Mouse (Mus musculus): ENCODE measurements around the gene Foxj3. TPM values are rescaled to one million over a fixed set of nuclear protein-coding genes. Genes with fewer than 3 reads are reported as not detected.
A peak's percentile ranks its signal among the peaks of the same experiment; 100 is the strongest.

Gene Foxj3
- total and polyA plus RNA-seq, 2 experiments = 6.2 to 6.7 TPM

GRCm38 (mm10) chr4:119667454-119667853 lies 130.7 kb downstream of the Foxj3 start:
- peak; percentile 16 for DNase-seq (ENCODE audit: extremely low read depth, low read depth, low spot score)
- H3K36me3 ChIP-seq (ENCODE audit: control insufficient read depth, insufficient read depth, low read length) = no peaks in the 10 kb centered on the region
- no peak overlapping the region for H3K9ac ChIP-seq (ENCODE audit: low read depth, low read length)
- H3K4me1 ChIP-seq (ENCODE audit: control insufficient read depth, insufficient read depth, low read length) = no peaks in the 10 kb centered on the region
- peak; percentile 72 for TF ChIP-seq CTCF (IDR thresholded peaks at IDR 0.05; ENCODE audit: low read depth, low read length)
- no peak for TF ChIP-seq POLR2A (IDR thresholded peaks at IDR 0.05; ENCODE audit: extremely low read depth, insufficient read depth, low read length)
- no peaks in the 10 kb centered on the region for H3K27me3 ChIP-seq (ENCODE audit: control insufficient read depth, insufficient read depth, low read length)
- no peak overlapping the region for H3K4me3 ChIP-seq (ENCODE audit: insufficient read depth, low read depth, low read length)
- 26% methylated on average over 5 of the region's 5 CpGs for WGBS
- no peaks in the 10 kb centered on the region for H3K79me2 ChIP-seq (ENCODE audit: control insufficient read depth, insufficient read depth, low read length)
- H3K27ac ChIP-seq (replicated peaks; ENCODE audit: insufficient read depth, low read depth, low read length) = no peak overlapping the region

DNA sequence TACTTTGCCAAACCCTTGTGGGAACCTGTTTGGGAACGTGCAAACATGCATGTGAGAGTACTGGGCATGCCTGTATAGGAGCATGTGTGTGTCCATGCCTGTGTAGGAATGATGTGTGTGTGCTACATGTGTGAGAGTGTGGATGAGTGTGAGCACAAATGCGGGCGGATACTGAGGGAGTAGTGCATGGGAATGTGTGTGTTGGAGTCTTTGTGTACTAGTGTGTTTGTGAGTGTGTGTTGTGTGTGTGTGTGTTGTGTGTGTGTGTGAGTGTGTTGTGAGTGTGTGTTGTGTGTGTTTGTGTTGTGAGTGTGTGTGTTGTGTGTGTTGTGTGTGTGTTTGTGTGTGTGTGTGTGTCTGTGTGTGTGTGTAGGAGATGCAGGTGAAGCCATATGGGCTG lies 131.4 kb downstream of the Foxj3 start:
- Histone ChIP-seq H3K27me3 (ENCODE audit: control insufficient read depth, insufficient read depth, low read length) (no peaks in the 10 kb centered on the region), H3K4me1 (ENCODE audit: control insufficient read depth, insufficient read depth, low read length) (no peaks in the 10 kb centered on the region), H3K4me3 (ENCODE audit: insufficient read depth, low read depth, low read length) (no peak overlapping the region), H3K9ac (ENCODE audit: low read depth, low read length) (no peak overlapping the region), H3K79me2 (ENCODE audit: control insufficient read depth, insufficient read depth, low read length) (no peaks in the 10 kb centered on the region), H3K36me3 (ENCODE audit: control insufficient read depth, insufficient read depth, low read length) (no peaks in the 10 kb centered on the region), H3K27ac (replicated peaks; ENCODE audit: insufficient read depth, low read depth, low read length) (no peak overlapping the region)
- DNase-seq (ENCODE audit: extremely low read depth, low read depth, low spot score) = no peak
- no peak for TF ChIP-seq POLR2A (IDR thresholded peaks at IDR 0.05; ENCODE audit: extremely low read depth, insufficient read depth, low read length)
- no peak for TF ChIP-seq CTCF (IDR thresholded peaks at IDR 0.05; ENCODE audit: low read depth, low read length)
- 86% methylated on average over 3 of the region's 3 CpGs for WGBS

- Histone ChIP-seq H3K27ac (replicated peaks; ENCODE audit: insufficient read depth, low read depth, low read length) (no peak overlapping the region), H3K27me3 (ENCODE audit: control insufficient read depth, insufficient read depth, low read length) (no peaks in the 10 kb centered on the region), H3K4me3 (ENCODE audit: insufficient read depth, low read depth, low read length) (no peak overlapping the region), H3K9ac (ENCODE audit: low read depth, low read length) (no peak overlapping the region), H3K79me2 (ENCODE audit: control insufficient read depth, insufficient read depth, low read length) (no peaks in the 10 kb centered on the region), H3K36me3 (ENCODE audit: control insufficient read depth, insufficient read depth, low read length) (no peaks in the 10 kb centered on the region), H3K4me1 (ENCODE audit: control insufficient read depth, insufficient read depth, low read length) (no peaks in the 10 kb centered on the region)
- TF ChIP-seq CTCF (IDR thresholded peaks at IDR 0.05; ENCODE audit: low read depth, low read length) = no peak
- no peak for TF ChIP-seq POLR2A (IDR thresholded peaks at IDR 0.05; ENCODE audit: extremely low read depth, insufficient read depth, low read length)
- 72% methylated on average over 4 of the region's 4 CpGs for WGBS
- no peak for DNase-seq (ENCODE audit: extremely low read depth, low read depth, low spot score)
Measured at GRCm38 (mm10) chr4:119668596-119668995, 131.8 kb downstream of the Foxj3 start.

DNA sequence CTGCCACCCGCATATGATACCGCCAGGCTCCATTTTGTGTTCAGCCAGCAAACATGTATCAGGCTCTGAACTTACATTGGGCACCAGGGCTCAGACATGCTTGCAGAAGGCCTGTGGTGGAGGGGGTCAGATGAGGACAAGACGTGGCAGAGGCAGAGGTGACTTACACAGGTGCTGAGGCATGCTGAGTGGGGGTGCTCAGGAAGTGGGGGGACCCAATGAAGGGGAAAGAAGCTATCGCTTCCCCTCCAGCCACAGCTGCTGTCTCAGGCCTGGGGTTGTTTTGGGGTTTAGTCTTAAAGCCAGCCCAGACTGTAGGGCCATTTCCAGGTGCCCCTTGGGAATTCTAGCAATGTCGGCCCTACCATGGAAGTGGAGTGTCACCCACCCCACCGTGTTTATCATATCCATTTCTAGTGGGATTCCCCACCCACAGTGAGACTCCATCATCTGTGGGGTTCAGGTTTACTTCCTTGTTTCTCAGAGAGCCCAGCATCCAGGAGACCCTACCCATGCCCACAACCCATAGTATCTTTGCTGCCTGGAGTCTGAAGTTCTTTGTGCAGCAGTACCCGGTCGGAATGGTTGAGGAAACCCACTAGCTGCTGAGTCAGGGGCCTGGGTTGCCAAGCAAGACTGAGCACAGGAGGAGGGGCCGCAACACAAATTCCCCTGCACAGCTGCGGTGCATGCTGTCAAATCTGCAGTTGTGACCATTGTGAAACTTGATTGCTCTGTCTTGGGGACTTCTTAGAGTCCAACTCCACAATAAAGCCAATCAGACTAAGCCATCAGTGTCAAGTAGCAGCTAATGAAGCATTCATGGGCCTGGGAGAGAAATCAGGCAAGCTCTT lies 132.8 kb downstream of the Foxj3 start:
- Histone ChIP-seq H3K36me3 (ENCODE audit: control insufficient read depth, insufficient read depth, low read length) (no peaks in the 10 kb centered on the region), H3K27ac (replicated peaks; ENCODE audit: insufficient read depth, low read depth, low read length) (no peak overlapping the region), H3K4me1 (ENCODE audit: control insufficient read depth, insufficient read depth, low read length) (no peaks in the 10 kb centered on the region), H3K9ac (ENCODE audit: low read depth, low read length) (no peak overlapping the region), H3K4me3 (ENCODE audit: insufficient read depth, low read depth, low read length) (no peak overlapping the region), H3K27me3 (ENCODE audit: control insufficient read depth, insufficient read depth, low read length) (no peaks in the 10 kb centered on the region), H3K79me2 (ENCODE audit: control insufficient read depth, insufficient read depth, low read length) (no peaks in the 10 kb centered on the region)
- WGBS = 87% methylated on average over 10 of the region's 10 CpGs
- DNase-seq (ENCODE audit: extremely low read depth, low read depth, low spot score) = no peak
- TF ChIP-seq POLR2A (IDR thresholded peaks at IDR 0.05; ENCODE audit: extremely low read depth, insufficient read depth, low read length) (no peak), CTCF (IDR thresholded peaks at IDR 0.05; ENCODE audit: low read depth, low read length) (no peak)

DNA sequence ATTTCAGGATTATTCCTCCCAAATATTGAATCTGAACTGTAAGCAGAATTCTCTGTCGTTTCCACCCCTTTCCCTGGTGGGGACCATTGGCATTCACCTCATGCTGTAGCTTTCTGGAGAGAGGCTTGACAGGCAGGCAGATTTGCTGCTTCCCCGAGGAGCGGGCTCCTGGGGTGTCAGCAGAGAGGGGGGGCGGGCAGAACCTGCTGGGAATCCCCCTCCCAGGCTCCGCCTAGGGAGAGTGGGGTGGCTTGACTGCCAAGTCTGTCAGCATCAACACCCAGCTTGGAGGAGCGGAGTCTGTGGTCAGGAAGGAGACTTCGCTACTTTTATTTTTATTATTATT lies 133.4 kb downstream of the Foxj3 start:
- 67% methylated on average over 7 of the region's 7 CpGs for WGBS
- no peak overlapping the region for H3K27ac ChIP-seq (replicated peaks; ENCODE audit: insufficient read depth, low read depth, low read length)
- no peak for DNase-seq (ENCODE audit: extremely low read depth, low read depth, low spot score)
- no peaks in the 10 kb centered on the region for H3K4me1 ChIP-seq (ENCODE audit: control insufficient read depth, insufficient read depth, low read length)
- H3K4me3 ChIP-seq (ENCODE audit: insufficient read depth, low read depth, low read length) = no peak overlapping the region
- no peaks in the 10 kb centered on the region for H3K36me3 ChIP-seq (ENCODE audit: control insufficient read depth, insufficient read depth, low read length)
- no peak overlapping the region for H3K9ac ChIP-seq (ENCODE audit: low read depth, low read length)
- no peak for TF ChIP-seq CTCF (IDR thresholded peaks at IDR 0.05; ENCODE audit: low read depth, low read length)
- TF ChIP-seq POLR2A (IDR thresholded peaks at IDR 0.05; ENCODE audit: extremely low read depth, insufficient read depth, low read length) = no peak
- H3K27me3 ChIP-seq (ENCODE audit: control insufficient read depth, insufficient read depth, low read length) = no peaks in the 10 kb centered on the region
- H3K79me2 ChIP-seq (ENCODE audit: control insufficient read depth, insufficient read depth, low read length) = no peaks in the 10 kb centered on the region

DNA sequence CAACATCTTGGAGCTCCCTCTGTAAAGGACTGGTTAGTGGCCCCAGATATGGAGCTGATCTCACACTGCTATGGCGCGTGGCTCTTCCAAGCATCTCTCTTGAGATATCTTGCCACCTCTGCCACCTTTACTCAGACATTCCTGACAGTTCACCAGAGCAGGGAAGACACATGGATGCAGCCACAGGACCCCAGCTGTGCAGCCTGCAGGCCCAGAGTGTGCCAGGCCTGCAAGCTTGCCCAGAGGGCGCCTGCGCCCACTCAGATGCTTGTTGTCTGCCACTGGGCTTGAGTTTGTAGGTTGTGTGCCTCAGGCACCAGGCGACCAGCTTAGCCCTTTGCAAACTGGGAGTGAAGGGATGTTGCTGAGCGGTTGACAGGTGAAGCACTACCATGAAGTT lies 133.9 kb downstream of the Foxj3 start:
- no peaks in the 10 kb centered on the region for H3K79me2 ChIP-seq (ENCODE audit: control insufficient read depth, insufficient read depth, low read length)
- no peaks in the 10 kb centered on the region for H3K27me3 ChIP-seq (ENCODE audit: control insufficient read depth, insufficient read depth, low read length)
- 93% methylated on average over 6 of the region's 6 CpGs for WGBS
- no peak overlapping the region for H3K4me3 ChIP-seq (ENCODE audit: insufficient read depth, low read depth, low read length)
- H3K36me3 ChIP-seq (ENCODE audit: control insufficient read depth, insufficient read depth, low read length) = no peaks in the 10 kb centered on the region
- no peaks in the 10 kb centered on the region for H3K4me1 ChIP-seq (ENCODE audit: control insufficient read depth, insufficient read depth, low read length)
- no peak for TF ChIP-seq POLR2A (IDR thresholded peaks at IDR 0.05; ENCODE audit: extremely low read depth, insufficient read depth, low read length)
- no peak for TF ChIP-seq CTCF (IDR thresholded peaks at IDR 0.05; ENCODE audit: low read depth, low read length)
- H3K27ac ChIP-seq (replicated peaks; ENCODE audit: insufficient read depth, low read depth, low read length) = no peak overlapping the region
- DNase-seq (ENCODE audit: extremely low read depth, low read depth, low spot score) = no peak
- H3K9ac ChIP-seq (ENCODE audit: low read depth, low read length) = no peak overlapping the region
